Mouse (Mus musculus): ENCODE data around the gene Spc25.

Spc25 gene

GRCm38 (mm10) chr2:69205791-69206351, at the start of gene Spc25:
Gene Spc25 (minus strand): TSS chr2:69206194.
- peak; percentile 84 to 87 for DNase-seq

GRCm38 (mm10) chr2:69248221-69248755, 42.3 kb upstream of the Spc25 start:
- DNase-seq: peak; percentile 4 to 13

- DNase-seq: no peak
These were observed 41.1 kb upstream of the Spc25 start for GRCm38 (mm10) chr2:69247081-69247480.

GRCm38 (mm10) chr2:69244924-69245323, 38.9 kb upstream of the Spc25 start:
- no peak for DNase-seq

- DNase-seq: no peak
These were observed 33.3 kb upstream of the Spc25 start for GRCm38 (mm10) chr2:69239315-69239714.

- no peak for DNase-seq
These were observed 29.1 kb upstream of the Spc25 start for GRCm38 (mm10) chr2:69234976-69235678.

- no peak for DNase-seq
These were observed 26.1 kb upstream of the Spc25 start for GRCm38 (mm10) chr2:69232101-69232500.

GRCm38 (mm10) chr2:69230137-69230536, 24.1 kb upstream of the Spc25 start:
- DNase-seq: no peak

GRCm38 (mm10) chr2:69228635-69229034, 22.6 kb upstream of the Spc25 start:
- no peak for DNase-seq

- DNase-seq: no peak
These were observed 20.9 kb upstream of the Spc25 start for GRCm38 (mm10) chr2:69226876-69227275.

- DNase-seq: no peak
These were observed 18.7 kb upstream of the Spc25 start for GRCm38 (mm10) chr2:69224724-69225123.

- no peak for DNase-seq
These were observed 16.8 kb upstream of the Spc25 start for GRCm38 (mm10) chr2:69222815-69223214.

GRCm38 (mm10) chr2:69221868-69222416, 15.9 kb upstream of the Spc25 start:
- no peak for DNase-seq

GRCm38 (mm10) chr2:69215242-69215641, 9.2 kb upstream of the Spc25 start:
- no peak for DNase-seq

- no peak for DNase-seq
These were observed 6.7 kb upstream of the Spc25 start for GRCm38 (mm10) chr2:69212652-69213051.

GRCm38 (mm10) chr2:69210773-69211172, 4.8 kb upstream of the Spc25 start, which contains the start of gene G6pc2:
Gene G6pc2 (plus strand): TSS chr2:69211073.
- no peak for DNase-seq

GRCm38 (mm10) chr2:69209684-69210083, 3.7 kb upstream of the Spc25 start:
- DNase-seq: no peak

- no peak for DNase-seq
These were observed 529 bp upstream of the Spc25 start for GRCm38 (mm10) chr2:69206523-69206922.

GRCm38 (mm10) chr2:69205185-69205584, 809 bp downstream of the Spc25 start:
- DNase-seq: no peak

GRCm38 (mm10) chr2:69193555-69193954, 12.4 kb downstream of the Spc25 start:
- no peak for DNase-seq

GRCm38 (mm10) chr2:69191059-69191458, 14.9 kb downstream of the Spc25 start:
- DNase-seq: no peak

- no peak for DNase-seq
These were observed 16.8 kb downstream of the Spc25 start for GRCm38 (mm10) chr2:69189222-69189621.

GRCm38 (mm10) chr2:69188732-69189131, 17.3 kb downstream of the Spc25 start:
- no peak for DNase-seq

GRCm38 (mm10) chr2:69187990-69188389, 18.0 kb downstream of the Spc25 start:
- DNase-seq: no peak
